Mouse (Mus musculus) liver, adult 2 months (tissue): ENCODE data around the gene Dlgap1. TPM values are rescaled to one million over a fixed set of nuclear protein-coding genes. Genes with fewer than 3 reads are reported as not detected.

Experiments used
- DNase-seq: peaks from one replicate; pipeline ENCODE4 v3.0.0-alpha.2; 2011; ENCODE audit warnings: low read depth, low spot score; ENCODE audit errors: extremely low read depth
- H3K27ac ChIP-seq: fragments of 200-500 bp; replicated peaks from 2 replicates; pipeline ENCODE4 v1.5.1; 2012; ENCODE audit warnings: low read depth, mild to moderate bottlenecking, control low read depth, inconsistent platforms, low read length; ENCODE audit not compliant: insufficient read depth
- H3K27me3 ChIP-seq: fragments of 200-500 bp; 2 replicates; pipeline ENCODE4 v1.6.1; 2012; ENCODE audit warnings: mild to moderate bottlenecking, moderate library complexity, low read length, inconsistent platforms; ENCODE audit not compliant: control insufficient read depth, insufficient read depth
- H3K36me3 ChIP-seq: fragments of 200-500 bp; 2 replicates; pipeline ENCODE4 v1.6.1; 2012; ENCODE audit warnings: low read length, inconsistent platforms; ENCODE audit not compliant: control insufficient read depth, insufficient read depth
- H3K4me1 ChIP-seq: fragments of 200-500 bp; 2 replicates; pipeline ENCODE4 v1.6.1; 2011; ENCODE audit warnings: low read length; ENCODE audit not compliant: control insufficient read depth, insufficient read depth
- H3K4me3 ChIP-seq: fragments of 200-500 bp; 2 replicates; pipeline ENCODE4 v1.5.1; 2011; ENCODE audit warnings: low read depth, mild to moderate bottlenecking, control low read depth, low read length, moderate library complexity; ENCODE audit not compliant: insufficient read depth
- H3K79me2 ChIP-seq: fragments of 200-500 bp; 2 replicates; pipeline ENCODE4 v1.6.1; 2012; ENCODE audit warnings: inconsistent platforms, mild to moderate bottlenecking, low read length, moderate library complexity; ENCODE audit not compliant: control insufficient read depth, insufficient read depth
- H3K9ac ChIP-seq: fragments of 200-500 bp; 2 replicates; pipeline ENCODE4 v1.6.1; 2012; ENCODE audit warnings: low read depth, mild to moderate bottlenecking, control low read depth, inconsistent platforms, low read length
- CTCF ChIP-seq: fragments of 200-500 bp; IDR thresholded peaks from 2 replicates; pipeline ENCODE4 v1.5.1; 2011; ENCODE audit warnings: low read depth, low read length, control low read depth
- POLR2A ChIP-seq: fragments of 200-500 bp; IDR thresholded peaks from 2 replicates; pipeline ENCODE4 v1.6.1; 2011; ENCODE audit warnings: low read length, control low read depth; ENCODE audit not compliant: insufficient read depth; ENCODE audit errors: extremely low read depth
- WGBS: fragments of 180-500 bp; shearing (Covaris S2); methylation state at CpG from one replicate; pipeline ENCODE4 v1.1.7; 2018; 5-methylcytosine and 5-hydroxymethylcytosine counted together
- polyA plus RNA-seq: library from polyadenylated mRNA; depleted of rRNA; stranded (reverse); fragments of >200 nt; gene quantifications from 2 replicates; pipeline ENCODE4 v1.2.3, GENCODE M21; 2012
- total RNA-seq: library from RNA; depleted of rRNA; stranded (reverse); fragments of >200 nt; gene quantifications from 2 replicates; pipeline ENCODE4 v1.2.3, GENCODE M21; 2014

Gene Dlgap1
- total and polyA plus RNA-seq, 2 experiments, result 0.55 to 1.5 TPM

GRCm38 (mm10) chr17:70466413-70466812, 497.5 kb downstream of the Dlgap1 start:
- DNase-seq, result no peak
- Histone ChIP-seq H3K27me3 (no peaks in the 10 kb centered on the region), H3K9ac (no peak overlapping the region), H3K36me3 (no peaks in the 10 kb centered on the region), H3K79me2 (no peaks in the 10 kb centered on the region), H3K4me3 (no peak overlapping the region), H3K4me1 (no peaks in the 10 kb centered on the region), H3K27ac (no peak overlapping the region)
- WGBS, result 55% methylated on average over 4 of the region's 4 CpGs
- TF ChIP-seq POLR2A, result no peak
- TF ChIP-seq CTCF, result no peak

GRCm38 (mm10) chr17:70470970-70471371, 502.1 kb downstream of the Dlgap1 start:
- TF ChIP-seq CTCF (no peak), POLR2A (no peak)
- no peak for DNase-seq
- H3K4me1 ChIP-seq, result no peaks in the 10 kb centered on the region
- H3K27me3 ChIP-seq, result no peaks in the 10 kb centered on the region
- H3K79me2 ChIP-seq, result no peaks in the 10 kb centered on the region
- H3K27ac ChIP-seq, result no peak overlapping the region
- no peak overlapping the region for H3K4me3 ChIP-seq
- H3K36me3 ChIP-seq, result no peaks in the 10 kb centered on the region
- WGBS, result 65% methylated on average over 7 of the region's 7 CpGs
- no peak overlapping the region for H3K9ac ChIP-seq

DNA sequence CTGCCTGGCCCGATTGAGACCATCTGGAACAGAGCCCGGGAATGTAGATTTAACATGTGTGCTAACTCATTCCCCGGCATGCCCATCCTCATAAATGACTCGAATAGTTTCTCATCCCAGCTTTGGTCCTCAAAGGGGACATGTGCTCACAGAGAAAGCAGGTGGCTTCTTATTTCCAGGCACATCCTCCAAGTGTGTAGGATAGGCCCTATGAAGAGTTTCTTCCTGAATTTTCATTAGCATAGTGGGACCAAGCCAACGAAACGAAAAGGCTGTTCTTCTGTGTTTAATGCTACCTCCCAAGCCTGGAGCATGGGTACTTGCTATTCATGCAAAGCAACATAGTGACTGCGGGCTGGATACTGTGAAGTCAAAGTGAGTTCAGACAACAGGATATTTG, 503.3 kb downstream of the Dlgap1 start:
- H3K4me3 ChIP-seq, result no peak overlapping the region
- 80% methylated on average over 7 of the region's 7 CpGs for WGBS
- no peaks in the 10 kb centered on the region for H3K36me3 ChIP-seq
- no peak overlapping the region for H3K9ac ChIP-seq
- H3K27me3 ChIP-seq, result no peaks in the 10 kb centered on the region
- no peak overlapping the region for H3K27ac ChIP-seq
- DNase-seq, result no peak
- no peaks in the 10 kb centered on the region for H3K4me1 ChIP-seq
- no peak for TF ChIP-seq CTCF
- TF ChIP-seq POLR2A, result no peak
- H3K79me2 ChIP-seq, result no peaks in the 10 kb centered on the region

- no peaks in the 10 kb centered on the region for H3K79me2 ChIP-seq
- H3K27me3 ChIP-seq, result no peaks in the 10 kb centered on the region
- no peak overlapping the region for H3K4me3 ChIP-seq
- TF ChIP-seq POLR2A (no peak), CTCF (no peak)
- H3K4me1 ChIP-seq, result no peaks in the 10 kb centered on the region
- DNase-seq, result no peak
- H3K27ac ChIP-seq, result no peak overlapping the region
- H3K36me3 ChIP-seq, result no peaks in the 10 kb centered on the region
- WGBS, result 80% methylated on average over 4 of the region's 4 CpGs
- H3K9ac ChIP-seq, result no peak overlapping the region
Observed at GRCm38 (mm10) chr17:70473871-70474270, 505.0 kb downstream of the Dlgap1 start.

GRCm38 (mm10) chr17:70483716-70484115, 514.8 kb downstream of the Dlgap1 start:
- TF ChIP-seq POLR2A, result no peak
- TF ChIP-seq CTCF, result no peak
- DNase-seq, result no peak
- H3K4me1 ChIP-seq, result no peaks in the 10 kb centered on the region
- no peaks in the 10 kb centered on the region for H3K36me3 ChIP-seq
- WGBS, result 84% methylated on average over 4 of the region's 4 CpGs
- H3K79me2 ChIP-seq, result no peaks in the 10 kb centered on the region
- no peak overlapping the region for H3K4me3 ChIP-seq
- H3K9ac ChIP-seq, result no peak overlapping the region
- no peaks in the 10 kb centered on the region for H3K27me3 ChIP-seq
- no peak overlapping the region for H3K27ac ChIP-seq

DNA sequence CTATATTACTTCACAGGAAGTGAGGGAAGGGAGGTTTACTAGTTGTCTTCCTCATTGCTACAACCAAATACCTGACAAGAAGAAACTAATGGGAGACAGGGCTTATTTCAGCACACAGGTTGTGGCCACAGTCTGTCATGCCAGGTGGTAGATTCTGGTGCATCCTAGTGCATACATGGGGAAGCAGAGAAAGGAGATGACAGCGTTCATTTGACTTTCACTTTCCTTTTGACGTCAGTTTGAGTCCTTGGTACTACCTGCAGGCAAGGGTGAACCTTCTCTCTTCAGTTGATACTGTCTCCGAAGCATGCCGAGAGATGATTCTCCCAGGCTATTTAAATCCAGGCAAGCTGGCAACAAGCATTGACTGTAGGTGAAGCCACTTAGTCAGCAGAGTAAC, 516.8 kb downstream of the Dlgap1 start:
- Histone ChIP-seq H3K4me1 (no peaks in the 10 kb centered on the region), H3K4me3 (no peak overlapping the region), H3K36me3 (no peaks in the 10 kb centered on the region), H3K79me2 (no peaks in the 10 kb centered on the region), H3K27ac (no peak overlapping the region), H3K9ac (no peak overlapping the region), H3K27me3 (no peaks in the 10 kb centered on the region)
- 82% methylated on average over 4 of the region's 4 CpGs for WGBS
- no peak for DNase-seq
- TF ChIP-seq CTCF, result no peak
- TF ChIP-seq POLR2A, result no peak
